Mouse (Mus musculus): ENCODE measurements at regions not wholly inside any gene's neighbourhood (a gene's known extent, or its start where the extent isn't known, plus 50 kb on each side); places are given as distances from the start of the nearest gene placed in this dataset.

GRCm38 (mm10) chr11:65495034-65495433, 225.2 kb upstream of the Myocd start:
- peak; percentile 37 for DNase-seq (ENCODE audit: low spot score)

GRCm38 (mm10) chr11:65490426-65490825, 220.6 kb upstream of the Myocd start:
- no peak for DNase-seq (ENCODE audit: low spot score)

- DNase-seq (ENCODE audit: low spot score): no peak
These were observed 206.2 kb upstream of the Myocd start for GRCm38 (mm10) chr11:65475821-65476540.

GRCm38 (mm10) chr11:65475302-65475701, 205.5 kb upstream of the Myocd start:
- DNase-seq (ENCODE audit: low spot score): no peak

- DNase-seq (ENCODE audit: low spot score): no peak
These were observed 200.3 kb upstream of the Myocd start for GRCm38 (mm10) chr11:65469762-65470741.

GRCm38 (mm10) chr11:65461044-65461443, 191.3 kb upstream of the Myocd start:
- no peak for DNase-seq (ENCODE audit: low spot score)

GRCm38 (mm10) chr11:65448436-65448835, 178.6 kb upstream of the Myocd start:
- DNase-seq (ENCODE audit: low spot score): no peak

GRCm38 (mm10) chr11:65443466-65444024, 173.8 kb upstream of the Myocd start:
- no peak for DNase-seq (ENCODE audit: low spot score)

GRCm38 (mm10) chr11:65435699-65436161, 165.9 kb upstream of the Myocd start:
- no peak for DNase-seq (ENCODE audit: low spot score)

- no peak for DNase-seq (ENCODE audit: low spot score)
These were observed 152.1 kb upstream of the Myocd start for GRCm38 (mm10) chr11:65421889-65422288.

- DNase-seq (ENCODE audit: low spot score): no peak
These were observed 138.8 kb upstream of the Myocd start for GRCm38 (mm10) chr11:65408621-65409020.

- no peak for DNase-seq (ENCODE audit: low spot score)
These were observed 132.8 kb upstream of the Myocd start for GRCm38 (mm10) chr11:65402460-65403154.

- no peak for DNase-seq (ENCODE audit: low spot score)
These were observed 119.4 kb upstream of the Myocd start for GRCm38 (mm10) chr11:65389238-65389637.

GRCm38 (mm10) chr11:65386291-65387061, 116.7 kb upstream of the Myocd start:
- peak; percentile 26 for DNase-seq (ENCODE audit: low spot score)

- no peak for DNase-seq (ENCODE audit: low spot score)
These were observed 105.6 kb upstream of the Myocd start for GRCm38 (mm10) chr11:65375361-65375760.

GRCm38 (mm10) chr11:65373136-65373535, 103.3 kb upstream of the Myocd start:
- no peak for DNase-seq (ENCODE audit: low spot score)

- DNase-seq (ENCODE audit: low spot score): no peak
These were observed 102.6 kb upstream of the Myocd start for GRCm38 (mm10) chr11:65372309-65372811.

GRCm38 (mm10) chr11:65367825-65368224, 98.0 kb upstream of the Myocd start:
- DNase-seq (ENCODE audit: low spot score): no peak

GRCm38 (mm10) chr11:65366677-65367370, 97.0 kb upstream of the Myocd start:
- no peak for DNase-seq (ENCODE audit: low spot score)
